Mouse (Mus musculus) liver, adult 2 months (tissue): Measurements from ENCODE around the gene Scmh1. TPM values are rescaled to one million over a fixed set of nuclear protein-coding genes. Genes with fewer than 3 reads are reported as not detected.

Source experiments
- DNase-seq: peaks from one replicate; pipeline ENCODE4 v3.0.0-alpha.2; 2011; ENCODE audit warnings: low read depth, low spot score; ENCODE audit errors: extremely low read depth
- H3K27ac ChIP-seq: fragments of 200-500 bp; replicated peaks from 2 replicates; pipeline ENCODE4 v1.5.1; 2012; ENCODE audit warnings: low read depth, mild to moderate bottlenecking, control low read depth, inconsistent platforms, low read length; ENCODE audit not compliant: insufficient read depth
- H3K27me3 ChIP-seq: fragments of 200-500 bp; 2 replicates; pipeline ENCODE4 v1.6.1; 2012; ENCODE audit warnings: mild to moderate bottlenecking, moderate library complexity, low read length, inconsistent platforms; ENCODE audit not compliant: control insufficient read depth, insufficient read depth
- H3K36me3 ChIP-seq: fragments of 200-500 bp; 2 replicates; pipeline ENCODE4 v1.6.1; 2012; ENCODE audit warnings: low read length, inconsistent platforms; ENCODE audit not compliant: control insufficient read depth, insufficient read depth
- H3K4me1 ChIP-seq: fragments of 200-500 bp; 2 replicates; pipeline ENCODE4 v1.6.1; 2011; ENCODE audit warnings: low read length; ENCODE audit not compliant: control insufficient read depth, insufficient read depth
- H3K4me3 ChIP-seq: fragments of 200-500 bp; 2 replicates; pipeline ENCODE4 v1.5.1; 2011; ENCODE audit warnings: low read depth, mild to moderate bottlenecking, control low read depth, low read length, moderate library complexity; ENCODE audit not compliant: insufficient read depth
- H3K79me2 ChIP-seq: fragments of 200-500 bp; 2 replicates; pipeline ENCODE4 v1.6.1; 2012; ENCODE audit warnings: inconsistent platforms, mild to moderate bottlenecking, low read length, moderate library complexity; ENCODE audit not compliant: control insufficient read depth, insufficient read depth
- H3K9ac ChIP-seq: fragments of 200-500 bp; 2 replicates; pipeline ENCODE4 v1.6.1; 2012; ENCODE audit warnings: low read depth, mild to moderate bottlenecking, control low read depth, inconsistent platforms, low read length
- CTCF ChIP-seq: fragments of 200-500 bp; IDR thresholded peaks from 2 replicates; pipeline ENCODE4 v1.5.1; 2011; ENCODE audit warnings: low read depth, low read length, control low read depth
- POLR2A ChIP-seq: fragments of 200-500 bp; IDR thresholded peaks from 2 replicates; pipeline ENCODE4 v1.6.1; 2011; ENCODE audit warnings: low read length, control low read depth; ENCODE audit not compliant: insufficient read depth; ENCODE audit errors: extremely low read depth
- WGBS: fragments of 180-500 bp; shearing (Covaris S2); methylation state at CpG from one replicate; pipeline ENCODE4 v1.1.7; 2018; 5-methylcytosine and 5-hydroxymethylcytosine counted together
- polyA plus RNA-seq: library from polyadenylated mRNA; depleted of rRNA; stranded (reverse); fragments of >200 nt; gene quantifications from 2 replicates; pipeline ENCODE4 v1.2.3, GENCODE M21; 2012
- total RNA-seq: library from RNA; depleted of rRNA; stranded (reverse); fragments of >200 nt; gene quantifications from 2 replicates; pipeline ENCODE4 v1.2.3, GENCODE M21; 2014

The Scmh1 gene
- total and polyA plus RNA-seq, 2 experiments = 7.0 to 8.1 TPM

- DNase-seq = no peak
- Histone ChIP-seq H3K9ac (no peak overlapping the region), H3K4me3 (no peak overlapping the region), H3K36me3 (peaks cover 2% of the 10 kb centered on the region), H3K27me3 (no peaks in the 10 kb centered on the region), H3K27ac (no peak overlapping the region), H3K79me2 (no peaks in the 10 kb centered on the region), H3K4me1 (no peaks in the 10 kb centered on the region)
- no peak for TF ChIP-seq POLR2A
- no peak for TF ChIP-seq CTCF
- WGBS = 89% methylated on average over 4 of the region's 4 CpGs
These were observed 56.7 kb downstream of the Scmh1 start for GRCm38 (mm10) chr4:120461741-120462140.

DNA sequence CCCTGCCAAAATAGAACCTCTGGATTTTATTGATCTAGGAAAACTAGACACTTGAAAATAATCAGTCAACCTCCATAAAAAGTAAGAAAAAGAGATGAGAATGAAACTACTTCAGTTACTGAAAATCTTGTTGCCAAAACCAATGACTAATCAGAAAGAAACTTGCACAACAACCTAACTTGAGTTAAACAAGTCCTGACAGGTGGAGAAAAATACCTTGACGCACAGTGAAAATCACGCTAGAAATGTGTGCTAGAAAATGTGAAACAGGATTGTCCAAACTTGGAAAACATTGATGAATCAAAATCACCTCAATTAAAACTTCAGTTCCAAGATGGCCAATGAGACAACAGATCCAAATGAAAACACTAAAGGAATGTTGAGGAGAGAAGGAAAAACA, 67.9 kb downstream of the Scmh1 start:
- no peak overlapping the region for H3K4me3 ChIP-seq
- 89% methylated on average over 2 of the region's 2 CpGs for WGBS
- no peak overlapping the region for H3K9ac ChIP-seq
- H3K4me1 ChIP-seq = no peaks in the 10 kb centered on the region
- no peak for DNase-seq
- TF ChIP-seq CTCF (no peak), POLR2A (no peak)
- H3K27ac ChIP-seq = no peak overlapping the region
- H3K36me3 ChIP-seq = peaks cover 13% of the 10 kb centered on the region
- no peaks in the 10 kb centered on the region for H3K27me3 ChIP-seq
- no peaks in the 10 kb centered on the region for H3K79me2 ChIP-seq

GRCm38 (mm10) chr4:120487707-120488106, 82.6 kb downstream of the Scmh1 start:
- peaks cover 2% of the 10 kb centered on the region; the same call in 1 of the 2 replicates for H3K4me1 ChIP-seq
- H3K36me3 ChIP-seq = peaks cover 4% of the 10 kb centered on the region; the same call in 1 of the 2 replicates
- H3K4me3 ChIP-seq = no peak overlapping the region
- H3K9ac ChIP-seq = no peak overlapping the region
- no peak for DNase-seq
- no peaks in the 10 kb centered on the region for H3K27me3 ChIP-seq
- no peak for TF ChIP-seq POLR2A
- TF ChIP-seq CTCF = no peak
- no peak overlapping the region for H3K27ac ChIP-seq
- 38% methylated on average over 1 of the region's 1 CpGs for WGBS
- no peaks in the 10 kb centered on the region for H3K79me2 ChIP-seq

GRCm38 (mm10) chr4:120506955-120507354, 101.9 kb downstream of the Scmh1 start:
- H3K4me1 ChIP-seq = no peaks in the 10 kb centered on the region
- H3K36me3 ChIP-seq = peaks cover 15% of the 10 kb centered on the region
- 96% methylated on average over 1 of the region's 1 CpGs for WGBS
- TF ChIP-seq POLR2A (no peak), CTCF (no peak)
- H3K27me3 ChIP-seq = no peaks in the 10 kb centered on the region
- no peak overlapping the region for H3K4me3 ChIP-seq
- no peak overlapping the region for H3K9ac ChIP-seq
- no peak for DNase-seq
- no peak overlapping the region for H3K27ac ChIP-seq
- no peaks in the 10 kb centered on the region for H3K79me2 ChIP-seq

GRCm38 (mm10) chr4:120511203-120511602, 106.1 kb downstream of the Scmh1 start:
- Histone ChIP-seq H3K27me3 (no peaks in the 10 kb centered on the region), H3K79me2 (no peaks in the 10 kb centered on the region), H3K36me3 (peaks cover 16% of the 10 kb centered on the region), H3K27ac (no peak overlapping the region), H3K9ac (no peak overlapping the region), H3K4me3 (no peak overlapping the region), H3K4me1 (no peaks in the 10 kb centered on the region)
- WGBS = 97% methylated on average over 4 of the region's 4 CpGs
- no peak for DNase-seq
- TF ChIP-seq CTCF (no peak), POLR2A (no peak)

DNA sequence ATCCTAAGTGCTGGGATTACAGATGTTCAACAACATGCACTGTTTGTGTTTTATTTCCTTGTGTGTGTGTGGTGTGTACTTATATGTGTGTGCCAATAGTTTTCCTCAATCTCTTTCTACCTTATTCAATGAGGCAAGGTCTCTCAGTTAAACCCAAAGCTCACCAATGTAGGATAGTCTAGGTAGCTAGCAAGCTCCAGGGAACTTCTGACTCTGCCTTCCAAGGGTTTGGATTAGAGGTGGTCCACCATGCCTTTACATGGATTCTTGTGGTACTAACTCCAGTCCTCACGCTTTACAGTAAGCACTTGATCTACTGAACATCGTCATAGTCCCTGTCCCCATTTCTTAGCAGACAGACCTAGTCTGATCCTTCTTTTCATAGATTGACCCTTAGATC, 109.3 kb downstream of the Scmh1 start:
- TF ChIP-seq POLR2A (no peak), CTCF (no peak)
- WGBS = 99% methylated on average over 2 of the region's 2 CpGs
- H3K27me3 ChIP-seq = no peaks in the 10 kb centered on the region
- no peaks in the 10 kb centered on the region for H3K79me2 ChIP-seq
- DNase-seq = no peak
- H3K4me1 ChIP-seq = no peaks in the 10 kb centered on the region
- H3K9ac ChIP-seq = no peak overlapping the region
- H3K27ac ChIP-seq = no peak overlapping the region
- H3K4me3 ChIP-seq = no peak overlapping the region
- peaks cover 12% of the 10 kb centered on the region for H3K36me3 ChIP-seq
